Mouse (Mus musculus) frontal cortex, adult (tissue): Measurements from ENCODE around the gene Zbtb8a.
"Not testable (repeated sequence)": the region's sequence is repeated elsewhere in the genome, so short reads cannot be mapped to it uniquely, and the experiment has no call there.

Experiments used
- ATAC-seq: cut with Nextera tagmentation; 2 replicates; pipeline ENCODE4 v1.9.2; 2017; ENCODE audit warnings: mild to moderate bottlenecking, moderate library complexity, mixed read lengths; ENCODE audit not compliant: low TSS enrichment

The Zbtb8a gene

GRCm38 (mm10) chr4:129376961-129377545 lies 863 bp downstream of the Zbtb8a start:
- peak; percentile 32; the same call in 1 of the 2 replicates for ATAC-seq

- ATAC-seq, result no peak
These were observed 2.1 kb downstream of the Zbtb8a start for GRCm38 (mm10) chr4:129375821-129376220.

GRCm38 (mm10) chr4:129375000-129375399 lies 2.9 kb downstream of the Zbtb8a start:
- ATAC-seq, result no peak

- ATAC-seq, result no peak
These were observed 3.6 kb downstream of the Zbtb8a start for GRCm38 (mm10) chr4:129374219-129374755.

GRCm38 (mm10) chr4:129373202-129373976 lies 4.5 kb downstream of the Zbtb8a start:
- ATAC-seq, result no peak

- no peak for ATAC-seq
These were observed 6.5 kb downstream of the Zbtb8a start for GRCm38 (mm10) chr4:129371391-129371790.

- ATAC-seq, result no peak
These were observed 12.7 kb downstream of the Zbtb8a start for GRCm38 (mm10) chr4:129365224-129365623.

- no peak for ATAC-seq
These were observed 13.5 kb downstream of the Zbtb8a start for GRCm38 (mm10) chr4:129364379-129364778.

GRCm38 (mm10) chr4:129363463-129363862 lies 14.5 kb downstream of the Zbtb8a start:
- no peak for ATAC-seq

GRCm38 (mm10) chr4:129362771-129363170 lies 15.1 kb downstream of the Zbtb8a start:
- no peak for ATAC-seq

- ATAC-seq, result not testable (repeated sequence)
These were observed 15.7 kb downstream of the Zbtb8a start for GRCm38 (mm10) chr4:129362238-129362637.

GRCm38 (mm10) chr4:129357613-129358163 lies 20.2 kb downstream of the Zbtb8a start:
- no peak for ATAC-seq

GRCm38 (mm10) chr4:129354236-129354635 lies 23.7 kb downstream of the Zbtb8a start:
- no peak for ATAC-seq

GRCm38 (mm10) chr4:129353176-129353575 lies 24.7 kb downstream of the Zbtb8a start:
- no peak for ATAC-seq

- peak; percentile 92 for ATAC-seq
These were observed 26.8 kb downstream of the Zbtb8a start for GRCm38 (mm10) chr4:129351111-129351510.

GRCm38 (mm10) chr4:129350644-129351043 lies 27.3 kb downstream of the Zbtb8a start:
- peak; percentile 55; the same call in 1 of the 2 replicates for ATAC-seq

- ATAC-seq, result peak; percentile 45; the same call in 1 of the 2 replicates
These were observed 31.3 kb downstream of the Zbtb8a start for GRCm38 (mm10) chr4:129346481-129347154.

GRCm38 (mm10) chr4:129342705-129343104 lies 35.2 kb downstream of the Zbtb8a start:
- no peak for ATAC-seq

GRCm38 (mm10) chr4:129341888-129342287 lies 36.0 kb downstream of the Zbtb8a start:
- no peak for ATAC-seq

GRCm38 (mm10) chr4:129339743-129340142 lies 38.2 kb downstream of the Zbtb8a start:
- ATAC-seq, result no peak

GRCm38 (mm10) chr4:129336291-129336690 lies 41.6 kb downstream of the Zbtb8a start:
- no peak for ATAC-seq
